Mouse (Mus musculus) thymus, adult 2 months (tissue): Measurements from ENCODE around the gene Scarb2.

ENCODE experiments used
- CTCF ChIP-seq: fragments of 200-500 bp; IDR thresholded peaks from 2 replicates; pipeline ENCODE4 v1.5.1; 2012; ENCODE audit warnings: mild to moderate bottlenecking, control low read depth, low read length, moderate library complexity, borderline replicate concordance; ENCODE audit not compliant: control insufficient read depth, poor library complexity, insufficient read depth; ENCODE audit errors: extremely low read depth
- POLR2A ChIP-seq: fragments of 200-500 bp; IDR thresholded peaks from 2 replicates; pipeline ENCODE4 v1.6.1; 2012; ENCODE audit warnings: mild to moderate bottlenecking, low read length, control low read depth, moderate library complexity; ENCODE audit not compliant: control insufficient read depth, poor library complexity, insufficient read depth; ENCODE audit errors: extremely low read depth

GRCm38 (mm10) chr5:92490779-92491178 lies 15.9 kb downstream of the Scarb2 start:
- TF ChIP-seq CTCF (no peak), POLR2A (peak; percentile 59; the same call in 1 of the 2 replicates)
